Mouse (Mus musculus): ENCODE measurements at regions not wholly inside any gene's neighbourhood (a gene's known extent, or its start where the extent isn't known, plus 50 kb on each side); places are given as distances from the start of the nearest gene placed in this dataset.

GRCm38 (mm10) chr2:166339427-166339826 is 184.0 kb upstream of the Sulf2 start:
- TF ChIP-seq MAFK (IDR thresholded peaks at IDR 0.05; ENCODE audit: insufficient read depth, low read depth, low read length) (no peak), CHD2 (IDR thresholded peaks at IDR 0.05; ENCODE audit: low read depth, low read length) (no peak), HCFC1 (IDR thresholded peaks at IDR 0.05; ENCODE audit: borderline replicate concordance, insufficient read depth, low read length) (no peak), ZNF384 (IDR thresholded peaks at IDR 0.05; ENCODE audit: low read depth, low read length) (no peak)
